Mouse (Mus musculus) urinary bladder, adult 2 months (tissue): ENCODE measurements around the gene Fut11. TPM values are rescaled to one million over a fixed set of nuclear protein-coding genes. Genes with fewer than 3 reads are reported as not detected.

Source experiments
- DNase-seq: peaks from one replicate; pipeline ENCODE4 v3.0.0; 2022; ENCODE audit warnings: low spot score
- polyA plus RNA-seq: library from polyadenylated mRNA; depleted of rRNA; stranded (reverse); fragments of >200 nt; gene quantifications from 2 replicates; pipeline ENCODE4 v1.2.3, GENCODE M21; 2012

The Fut11 gene
- polyA plus RNA-seq, 1 experiment = 17.1 TPM

DNA sequence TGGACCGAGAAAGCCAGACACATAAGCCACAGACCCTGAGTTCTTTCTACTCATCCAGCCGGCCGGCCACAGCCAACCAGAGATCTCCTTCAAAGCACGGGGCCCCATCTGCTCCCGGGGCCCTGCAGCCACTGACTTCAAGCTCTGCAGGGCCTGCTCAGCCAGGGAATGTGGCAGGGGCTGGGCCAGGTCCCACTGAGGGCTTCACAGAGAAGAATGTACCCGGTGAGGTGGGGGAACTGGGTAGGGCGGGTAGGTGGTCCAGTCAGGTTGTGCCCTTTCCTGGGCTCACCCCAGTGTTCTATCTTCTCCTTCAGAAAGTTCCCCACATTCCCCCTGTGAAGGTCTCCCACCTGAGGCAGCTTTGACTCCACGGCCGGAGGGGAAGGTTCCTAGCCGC is 23.7 kb downstream of the Fut11 start:
- no peak for DNase-seq

DNA sequence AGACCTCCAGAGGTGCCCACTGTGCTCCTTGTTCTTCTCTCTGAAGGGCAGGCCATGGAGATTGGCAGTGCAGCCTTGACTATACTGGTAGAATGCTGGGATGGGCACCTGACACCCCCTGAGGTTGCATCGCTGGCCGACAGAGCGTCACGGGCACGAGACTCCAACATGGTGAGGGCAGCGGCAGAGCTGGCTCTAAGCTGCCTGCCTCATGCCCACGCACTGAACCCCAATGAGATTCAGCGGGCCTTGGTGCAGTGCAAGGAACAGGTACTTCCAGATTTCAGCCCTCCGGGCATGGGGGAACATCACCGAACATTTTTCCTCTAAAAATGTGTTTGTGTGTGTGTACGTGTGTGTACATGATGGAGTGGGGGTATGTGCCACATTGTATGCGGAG is 25.0 kb downstream of the Fut11 start:
- DNase-seq = no peak

DNA sequence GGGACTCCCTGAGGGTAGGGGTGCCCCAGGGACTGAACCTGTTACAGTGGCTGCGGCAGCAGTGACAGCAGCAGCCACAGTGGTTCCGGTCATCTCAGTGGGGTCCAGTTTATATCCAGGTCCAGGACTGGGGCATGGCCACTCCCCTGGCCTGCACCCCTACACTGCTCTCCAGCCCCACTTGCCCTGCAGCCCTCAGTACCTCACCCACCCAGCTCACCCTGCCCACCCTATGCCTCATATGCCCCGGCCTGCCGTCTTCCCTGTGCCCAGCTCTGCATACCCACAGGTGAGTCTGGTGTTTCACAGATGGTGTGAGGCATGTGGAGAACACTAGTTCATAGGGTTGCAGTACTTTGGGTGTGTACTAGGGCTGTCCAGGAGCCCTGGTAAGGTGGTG is 26.6 kb downstream of the Fut11 start:
- no peak for DNase-seq

DNA sequence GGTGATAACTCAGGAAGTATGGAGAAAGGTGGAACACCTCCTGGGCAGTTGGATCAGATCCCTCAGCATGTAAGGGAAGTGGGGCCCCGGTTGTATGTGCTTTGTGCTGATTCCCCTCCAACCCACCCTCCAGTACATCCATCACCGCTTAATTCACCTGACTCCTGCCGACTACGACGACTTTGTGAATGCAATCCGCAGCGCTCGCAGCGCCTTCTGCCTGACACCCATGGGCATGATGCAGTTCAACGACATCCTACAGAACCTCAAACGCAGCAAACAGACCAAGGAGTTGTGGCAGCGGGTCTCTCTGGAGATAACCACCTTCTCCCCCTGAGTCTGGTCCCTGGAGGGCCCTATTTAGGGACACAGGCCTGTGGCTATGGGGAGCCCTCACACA is 28.2 kb downstream of the Fut11 start:
- no peak for DNase-seq

DNA sequence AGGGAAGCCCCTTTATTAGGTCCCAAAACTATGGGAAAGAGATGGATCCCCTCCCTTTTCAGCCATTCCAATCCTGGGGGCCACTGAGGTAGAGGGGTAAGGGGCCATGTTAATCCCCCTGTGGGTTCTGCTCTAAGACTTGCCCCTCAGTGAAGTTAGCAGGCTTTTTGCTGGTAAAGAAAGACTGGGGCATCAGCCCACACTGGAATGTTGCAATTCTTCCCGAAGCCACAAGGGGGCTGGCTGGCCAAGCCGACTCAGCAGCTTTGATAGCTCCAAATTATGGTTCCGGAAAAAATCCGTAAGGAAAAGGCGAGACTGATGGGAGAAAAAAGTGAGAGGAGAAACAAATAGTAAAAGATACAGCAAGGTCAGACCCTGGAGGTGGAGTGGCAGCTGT is 29.3 kb downstream of the Fut11 start:
- DNase-seq = no peak

DNA sequence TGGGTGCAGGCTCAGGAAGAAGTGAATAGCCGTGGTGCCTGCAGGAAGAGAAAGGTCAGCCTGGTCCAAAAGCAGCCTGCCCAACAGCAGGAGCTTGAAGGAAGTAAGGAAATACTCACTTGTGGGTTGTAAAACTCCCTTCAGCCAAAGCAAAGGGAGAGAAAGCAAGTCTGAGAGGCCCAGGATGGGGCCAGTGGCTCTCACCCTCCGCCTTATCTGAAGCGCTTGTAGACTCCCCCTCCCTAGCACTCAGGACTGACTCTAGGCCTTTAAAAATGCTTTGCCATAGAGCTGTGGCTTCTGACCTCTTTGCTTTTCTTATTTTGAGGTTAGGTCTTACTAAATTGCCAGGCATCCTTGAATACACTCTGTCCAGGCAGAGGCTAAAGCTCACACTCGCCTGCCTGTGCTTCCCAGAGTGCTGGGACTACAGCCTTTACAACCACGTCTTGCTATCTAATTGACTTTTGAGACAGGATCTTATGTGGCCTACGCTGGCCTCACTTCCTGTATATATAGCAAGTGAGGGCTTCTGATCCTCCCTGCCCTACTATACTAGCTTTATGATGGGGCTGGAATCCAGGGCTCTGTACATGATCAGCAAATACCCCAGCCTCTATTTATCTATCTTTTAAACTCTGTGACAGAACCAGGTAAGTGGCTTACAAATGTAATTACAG is 31.0 kb downstream of the Fut11 start:
- DNase-seq = no peak

DNA sequence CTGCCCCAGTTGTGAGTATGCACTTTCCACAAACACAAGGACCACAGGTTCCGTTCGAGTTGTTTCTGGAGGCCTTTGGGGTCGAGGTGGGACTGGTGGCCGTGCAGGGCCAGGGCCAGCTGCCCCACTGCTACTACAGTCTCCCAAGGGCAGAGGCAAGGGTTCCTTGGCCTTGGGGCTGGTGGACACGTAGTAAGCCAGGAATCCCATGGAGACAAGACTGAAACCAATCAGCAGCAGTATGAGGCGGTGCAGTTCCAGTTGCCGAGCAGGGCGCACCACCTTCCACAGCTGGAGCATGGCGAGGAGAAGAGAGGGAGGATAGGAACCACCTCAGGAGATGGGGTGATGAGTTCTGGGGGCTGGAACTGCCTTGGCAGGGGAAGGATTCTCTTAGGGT is 35.1 kb downstream of the Fut11 start:
- no peak for DNase-seq

DNA sequence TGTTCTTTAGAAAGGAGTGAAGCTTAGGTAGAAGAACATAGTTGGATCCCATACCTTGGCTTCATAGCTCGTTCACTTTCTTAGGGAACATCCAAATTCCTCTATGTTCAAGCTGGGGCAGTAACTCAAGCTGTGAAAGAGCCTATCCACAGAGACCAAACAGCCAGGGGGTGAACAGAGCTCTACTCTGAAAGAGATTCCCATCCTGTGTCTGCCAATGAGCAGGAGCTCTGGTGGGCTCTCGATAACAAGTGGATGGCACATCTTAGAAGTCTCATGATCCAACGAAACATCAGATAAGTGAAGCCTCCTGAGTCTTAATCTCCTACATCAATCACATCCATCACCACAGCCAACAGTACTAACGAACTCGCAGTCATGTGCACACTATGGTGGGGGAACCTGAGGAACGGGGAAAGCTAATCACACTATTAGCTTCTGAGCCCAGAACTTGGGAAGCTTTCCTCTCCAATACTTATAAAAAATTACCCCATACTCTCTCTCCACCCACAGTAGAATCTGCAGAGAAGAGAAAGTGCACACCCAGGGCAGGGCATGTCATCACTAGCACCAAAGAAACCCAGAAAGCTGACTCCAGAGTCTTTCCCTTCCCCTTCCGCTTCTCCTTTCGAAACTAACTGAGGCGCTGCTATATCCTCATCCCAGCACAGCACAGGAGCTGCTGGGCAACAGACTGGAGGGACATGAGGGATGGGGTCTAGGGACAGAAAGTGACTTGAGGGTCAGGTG is 36.3 kb downstream of the Fut11 start:
- no peak for DNase-seq

DNA sequence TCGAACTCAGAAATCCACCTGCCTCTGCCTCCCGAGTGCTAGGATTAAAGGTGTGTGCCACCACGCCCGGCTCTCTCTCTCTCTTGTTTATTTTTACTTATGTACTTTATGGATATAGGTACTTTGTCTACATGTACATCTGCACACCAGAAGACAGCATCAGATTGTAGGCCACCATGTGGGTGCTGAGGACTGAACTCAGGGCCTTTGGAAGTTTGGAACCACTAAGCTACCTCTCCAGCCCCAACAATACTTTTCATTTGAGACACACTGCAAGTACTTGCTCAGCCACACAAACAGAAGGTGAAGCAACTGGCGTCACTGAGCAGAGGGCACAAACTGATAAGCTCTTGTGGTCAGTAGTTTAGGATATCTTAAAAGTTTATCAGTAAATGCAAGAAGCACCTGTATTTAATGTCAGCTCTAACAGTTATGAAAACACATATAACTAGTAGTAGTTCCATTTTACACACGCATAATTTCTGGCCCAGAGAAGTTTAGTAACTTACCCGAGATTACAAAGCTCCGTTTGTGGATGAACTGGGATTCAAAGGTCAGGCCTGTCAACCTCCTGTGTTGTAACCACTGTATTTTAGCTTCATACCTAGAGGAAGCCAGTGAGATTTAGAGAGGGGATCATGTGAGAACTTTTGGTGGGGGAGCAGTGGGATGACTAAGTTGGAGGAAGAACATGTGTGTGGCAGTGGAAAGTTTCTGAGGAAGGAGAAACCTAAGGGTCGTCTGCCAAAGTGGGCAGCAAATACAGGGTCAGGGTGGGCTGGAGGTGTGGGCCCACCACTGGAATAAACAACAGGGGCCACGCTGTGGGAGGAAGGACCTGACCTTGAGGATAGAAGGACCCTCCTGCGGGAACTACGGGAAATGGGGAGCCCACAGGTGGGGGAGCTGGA is 38.5 kb downstream of the Fut11 start:
- DNase-seq = no peak

DNA sequence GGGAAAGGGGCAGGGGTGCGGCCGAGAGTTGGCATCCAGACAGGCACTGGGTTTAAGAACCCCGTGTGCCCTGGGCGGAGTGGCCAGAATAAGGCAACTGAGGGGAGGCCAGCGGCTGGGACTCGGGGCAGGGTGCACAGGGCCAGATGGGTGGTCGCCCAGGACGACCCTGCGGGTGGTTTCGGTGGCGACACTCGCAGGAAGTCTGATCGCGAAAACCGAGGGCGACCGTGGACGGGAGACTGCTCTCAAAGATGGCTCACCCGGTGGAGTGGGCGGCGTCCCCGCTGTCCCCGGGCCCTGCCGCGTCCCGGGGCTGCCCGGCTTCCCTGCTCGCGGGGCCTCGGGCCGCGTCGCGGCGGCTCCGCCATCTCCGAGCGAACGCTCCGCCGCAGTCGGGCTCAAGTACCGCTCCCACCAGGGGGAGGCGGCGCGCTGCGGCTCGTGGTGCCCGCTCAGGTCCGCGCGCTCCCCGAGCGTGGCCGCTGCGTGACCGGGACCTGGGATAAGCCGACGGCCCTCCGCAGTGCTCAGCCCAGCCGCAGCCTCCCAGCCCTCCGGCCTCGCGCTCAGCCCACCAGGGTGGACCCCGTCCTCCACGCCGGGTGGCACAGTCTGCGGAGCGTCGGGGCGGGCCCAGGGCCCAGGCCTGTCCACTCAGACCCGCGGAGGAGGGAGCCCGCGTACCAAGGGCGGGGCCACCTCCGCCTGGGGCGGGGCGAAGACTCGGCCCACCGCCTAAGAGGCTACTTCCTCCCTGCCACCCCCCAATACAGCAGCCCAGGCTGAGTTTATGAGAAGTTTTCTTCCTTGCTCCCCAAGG is 39.4 kb downstream of the Fut11 start, which contains the start of gene Ndst2:
Gene Ndst2, minus strand, starts transcription at position 611 of the 823 bp plus-strand sequence.
- DNase-seq = peak; percentile 90

DNA sequence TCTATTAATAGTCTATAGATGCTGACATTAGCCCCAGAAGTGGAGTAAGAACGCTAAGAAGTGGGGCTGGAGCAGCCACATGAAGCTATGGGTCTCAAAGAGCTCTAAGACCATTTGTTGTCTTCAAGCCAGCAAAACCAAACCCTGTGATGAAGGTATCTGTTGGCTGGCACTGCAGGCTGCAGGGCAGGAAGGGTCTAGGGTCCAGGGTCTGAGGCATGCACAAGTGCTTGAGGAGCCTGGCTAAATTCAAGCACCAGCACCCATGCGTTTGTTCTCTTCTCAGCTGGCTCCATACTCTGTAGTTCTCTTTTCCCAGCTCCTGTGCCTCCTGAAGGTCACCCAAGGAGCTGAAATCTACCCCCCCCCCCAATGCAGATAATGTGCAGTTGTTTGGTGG is 40.3 kb downstream of the Fut11 start:
- no peak for DNase-seq

DNA sequence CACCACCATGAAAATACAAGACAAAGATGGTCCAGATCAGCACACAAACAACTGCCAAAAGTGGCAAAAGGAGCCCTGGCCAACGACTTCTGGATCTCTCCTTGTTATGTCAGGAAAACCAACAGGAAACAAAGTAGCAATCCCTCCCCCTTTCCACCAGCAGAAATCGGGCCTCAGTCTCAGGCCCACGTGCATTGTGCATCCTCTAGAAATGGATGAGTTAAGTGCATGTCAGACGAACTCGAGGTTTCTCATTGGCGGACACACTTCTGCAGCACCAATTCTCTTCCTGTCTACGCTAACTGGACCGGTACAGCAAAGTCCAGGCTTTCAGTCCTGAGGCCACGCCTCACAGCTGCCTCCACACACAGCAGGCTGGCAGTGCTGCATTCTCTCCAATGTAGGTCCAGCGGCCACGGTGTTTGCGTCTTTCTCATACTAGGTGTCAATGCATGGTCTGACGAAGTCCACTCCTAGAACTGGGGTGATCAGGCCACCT is 41.2 kb downstream of the Fut11 start:
- DNase-seq = no peak

DNA sequence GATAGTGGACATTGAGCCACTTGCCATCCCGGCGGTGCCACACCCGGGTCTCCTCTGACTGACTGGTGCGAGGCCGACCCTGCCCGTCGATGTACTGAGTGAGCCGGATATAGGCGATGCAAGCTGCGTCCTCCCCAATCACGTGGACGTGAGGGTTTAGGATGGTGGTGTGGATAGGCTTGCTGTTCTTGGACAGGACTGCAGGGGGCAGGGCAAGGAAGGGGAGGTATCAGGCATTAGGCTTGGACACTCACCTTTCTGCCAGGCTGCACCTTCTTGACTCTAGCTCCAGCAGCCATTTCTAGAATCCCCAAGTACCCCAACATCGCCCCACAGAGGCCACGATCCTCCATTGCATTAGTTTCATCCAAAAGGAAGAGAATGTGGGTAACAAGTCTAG is 42.5 kb downstream of the Fut11 start:
- no peak for DNase-seq

DNA sequence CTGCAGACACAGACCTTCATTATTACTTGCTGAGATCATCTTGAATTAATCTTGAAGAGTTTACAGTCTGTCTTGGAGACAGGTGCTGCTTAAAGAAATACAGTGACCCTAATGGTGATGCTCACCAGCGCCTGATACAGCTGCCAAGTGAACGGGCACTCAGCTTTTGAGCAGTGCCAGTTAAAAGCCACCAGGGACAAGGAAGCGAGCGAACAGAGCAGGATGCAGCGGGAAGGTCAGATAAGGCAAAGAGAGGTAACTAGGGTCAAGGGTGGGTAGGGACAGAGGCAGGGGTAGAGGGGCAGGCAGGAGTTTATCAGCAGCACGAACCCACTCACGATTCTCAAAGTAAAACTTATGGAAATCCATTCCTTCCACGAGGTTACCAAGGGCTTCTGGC is 43.7 kb downstream of the Fut11 start:
- no peak for DNase-seq

DNA sequence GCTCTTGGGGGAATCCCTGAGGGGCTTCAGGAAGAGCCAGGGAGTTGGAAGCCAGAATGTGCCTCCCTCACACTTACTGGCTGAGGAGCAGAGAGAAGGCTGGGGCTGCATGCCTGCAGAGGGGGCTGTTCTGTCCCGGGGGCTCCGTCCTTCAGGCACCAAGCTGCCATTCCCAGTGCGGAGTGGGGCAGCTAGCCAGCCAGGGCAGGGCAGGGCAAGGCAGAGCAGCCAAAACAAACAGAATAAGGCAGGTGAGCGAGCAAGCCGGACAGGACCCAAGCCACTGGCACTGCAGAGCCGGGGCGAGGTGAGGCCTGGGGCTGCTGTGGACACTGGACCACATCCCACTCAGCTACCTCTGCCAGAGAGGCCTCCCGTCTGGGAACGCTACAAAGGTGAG is 46.5 kb downstream of the Fut11 start:
- no peak for DNase-seq

DNA sequence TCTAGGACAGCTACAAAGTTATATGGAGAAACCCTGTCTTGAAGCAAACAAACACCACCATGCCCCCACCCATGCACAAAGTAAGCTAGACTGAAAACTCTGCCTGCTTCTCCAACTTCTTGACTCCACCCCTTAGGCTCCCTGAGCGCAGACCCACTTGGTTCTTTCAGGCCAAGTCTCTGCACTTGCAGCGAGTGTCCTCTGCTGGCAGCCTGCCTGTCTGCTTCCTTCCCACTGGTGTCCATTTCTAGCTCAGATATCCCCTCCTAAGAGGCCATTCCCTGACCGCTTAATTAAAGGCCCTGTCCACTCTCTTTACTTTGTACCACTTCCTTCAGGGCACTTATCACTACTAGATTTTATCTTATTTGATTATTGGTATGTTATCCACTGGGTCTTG is 48.8 kb downstream of the Fut11 start:
- no peak for DNase-seq

DNA sequence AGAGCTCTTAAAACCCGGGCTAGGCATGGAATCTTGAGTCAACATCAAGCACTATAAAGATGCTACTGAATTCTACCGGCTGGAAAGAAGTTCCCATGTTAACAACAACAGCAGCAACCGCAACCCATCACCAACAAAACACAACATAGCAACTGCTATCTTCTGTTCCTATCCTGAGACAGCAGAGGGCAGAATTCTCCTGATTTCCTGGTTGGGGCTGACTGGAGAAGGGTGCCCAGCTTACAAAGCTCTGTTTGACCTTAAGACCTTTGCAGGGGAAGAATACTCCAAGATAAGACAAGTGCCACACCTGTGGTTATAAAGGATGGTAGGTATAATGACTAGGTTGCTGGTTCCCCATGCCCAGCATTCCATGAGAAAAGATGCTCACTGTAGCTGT is 52.2 kb downstream of the Fut11 start:
- DNase-seq = no peak

DNA sequence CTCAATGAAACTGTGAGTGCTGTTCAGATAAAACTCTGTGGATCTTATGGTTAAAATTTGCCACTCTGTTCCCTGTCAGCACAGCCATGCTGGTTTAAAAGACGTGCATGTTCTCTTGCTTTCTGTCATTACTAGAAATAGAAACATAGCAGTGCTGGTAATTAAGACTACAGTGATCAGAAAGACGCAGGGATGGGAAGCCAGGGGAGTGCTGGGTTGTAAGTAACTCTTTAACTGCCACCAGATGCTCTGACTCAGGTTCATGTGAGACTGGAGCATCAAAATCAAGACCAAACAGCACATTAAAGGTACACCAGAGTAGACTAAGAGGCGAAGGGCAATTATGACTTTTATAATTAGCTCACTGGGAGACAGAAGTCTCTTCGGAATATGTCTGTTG is 53.6 kb downstream of the Fut11 start:
- DNase-seq = no peak

DNA sequence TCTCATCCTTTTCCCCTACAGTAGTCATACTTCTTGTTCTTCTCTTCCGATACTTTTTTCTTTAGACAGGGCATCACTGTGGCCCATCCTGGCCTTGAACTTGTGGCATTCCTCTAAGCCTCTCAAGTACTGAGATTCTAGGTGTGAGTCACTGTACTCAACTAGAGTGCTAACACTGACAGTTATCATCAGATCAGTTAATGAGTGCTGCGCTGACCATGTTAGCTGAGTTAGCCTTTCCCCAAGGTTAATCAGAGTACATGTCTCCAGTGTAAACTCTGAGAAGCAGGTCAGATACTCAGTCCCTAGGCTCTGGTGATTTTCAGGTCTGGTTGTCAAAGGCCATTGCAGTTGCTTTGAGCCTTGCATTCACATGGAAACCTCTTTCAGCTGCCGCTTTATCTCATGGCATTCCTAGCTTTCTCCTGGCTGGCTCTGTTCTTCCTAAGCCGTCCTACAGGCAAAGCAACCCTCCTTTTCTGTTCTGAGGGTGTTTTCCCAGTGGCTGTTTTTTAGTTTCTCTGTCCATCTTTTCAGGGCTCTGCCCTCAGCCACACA is 54.8 kb downstream of the Fut11 start:
- DNase-seq = no peak

DNA sequence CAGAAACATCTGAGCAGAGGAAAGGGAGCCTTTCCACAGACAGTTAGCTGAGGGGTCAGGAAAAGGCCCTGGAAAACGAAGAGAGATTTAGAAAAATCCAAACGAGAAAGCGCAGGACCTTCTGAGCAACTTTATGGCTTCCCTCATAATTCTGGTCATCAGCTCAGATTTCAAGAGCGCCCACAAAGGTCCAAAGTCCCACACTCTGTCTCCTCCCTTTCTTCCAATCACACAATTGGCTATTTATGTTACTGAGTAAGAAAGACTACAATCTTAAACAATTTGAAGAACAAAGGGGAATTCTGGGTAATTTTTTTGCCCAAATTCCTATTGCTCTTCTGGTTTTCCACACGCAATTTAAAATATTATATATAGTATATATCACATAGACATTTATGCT is 55.7 kb downstream of the Fut11 start:
- DNase-seq = no peak
